Mouse (Mus musculus) myocyte (in vitro differentiated cells): ENCODE results near the gene Nod1. TPM values are rescaled to one million over a fixed set of nuclear protein-coding genes. Genes with fewer than 3 reads are reported as not detected.

Source experiments
- H3K27me3 ChIP-seq: one replicate; pipeline ENCODE4 v1.6.1; 2011; ENCODE audit not compliant: control insufficient read depth, insufficient read depth, insufficient read length
- H3K36me3 ChIP-seq: one replicate; pipeline ENCODE4 v1.6.1; 2011; ENCODE audit not compliant: control insufficient read depth, insufficient read depth
- H3K4me2 ChIP-seq: one replicate; pipeline ENCODE4 v1.6.1; 2011; ENCODE audit warnings: low read depth, control low read depth
- H3K4me3 ChIP-seq: one replicate; pipeline ENCODE4 v1.5.1; 2011; ENCODE audit warnings: mild to moderate bottlenecking, control low read depth, moderate library complexity
- H3K79me2 ChIP-seq: one replicate; pipeline ENCODE4 v1.6.1; 2011; ENCODE audit not compliant: control insufficient read depth, insufficient read depth
- H3ac ChIP-seq: one replicate; pipeline ENCODE4 v1.6.1; 2011; ENCODE audit not compliant: control insufficient read depth, insufficient read length
- CEBPB ChIP-seq: IDR thresholded peaks from 2 replicates; pipeline ENCODE4 v1.6.1; 2011; ENCODE audit warnings: mild to moderate bottlenecking, moderate library complexity; ENCODE audit not compliant: poor library complexity, insufficient read depth, severe bottlenecking
- E2F4 ChIP-seq: IDR thresholded peaks from one replicate; pipeline ENCODE4 v1.6.1; 2011; ENCODE audit warnings: mild to moderate bottlenecking, control low read depth, moderate library complexity; ENCODE audit not compliant: insufficient read depth
- MAX ChIP-seq: IDR thresholded peaks from one replicate; pipeline ENCODE4 v1.6.1; 2011; ENCODE audit warnings: low read depth, mild to moderate bottlenecking, control low read depth
- MYOD1 ChIP-seq, 3 experiments: IDR thresholded peaks; one replicate each; pipeline ENCODE4 v1.6.1; 2011; ENCODE audit warnings: control low read depth in 2 of 3, low read depth in 2 of 3, mild to moderate bottlenecking in 2 of 3, moderate library complexity in 1 of 3; ENCODE audit not compliant: insufficient read length in 2 of 3, control insufficient read depth in 1 of 3
- MYOG ChIP-seq, 3 experiments: IDR thresholded peaks; one replicate each; pipeline ENCODE4 v1.6.1; 2011; ENCODE audit warnings: control low read depth in 2 of 3, low read depth in 2 of 3, mild to moderate bottlenecking in 2 of 3; ENCODE audit not compliant: insufficient read length in 2 of 3, control insufficient read depth in 1 of 3, insufficient read depth in 1 of 3
- POLR2A ChIP-seq: IDR thresholded peaks from one replicate; pipeline ENCODE4 v1.6.1; 2011; ENCODE audit warnings: low read depth, mild to moderate bottlenecking, control low read depth, moderate library complexity; ENCODE audit not compliant: insufficient read length
- POLR2AphosphoS2 ChIP-seq: IDR thresholded peaks from one replicate; pipeline ENCODE4 v1.6.1; 2011; ENCODE audit warnings: low read depth, control low read depth; ENCODE audit not compliant: insufficient read length
- REST ChIP-seq: IDR thresholded peaks from one replicate; pipeline ENCODE4 v1.6.1; 2011; ENCODE audit warnings: mild to moderate bottlenecking, control low read depth, moderate library complexity; ENCODE audit not compliant: insufficient read depth, insufficient read length
- SRF ChIP-seq: IDR thresholded peaks from one replicate; pipeline ENCODE4 v1.6.1; 2011; ENCODE audit warnings: low read depth; ENCODE audit not compliant: control insufficient read depth, insufficient read length
- TCF12 ChIP-seq: IDR thresholded peaks from one replicate; pipeline ENCODE4 v1.6.1; 2011; ENCODE audit warnings: mild to moderate bottlenecking, control low read depth; ENCODE audit not compliant: poor library complexity, insufficient read depth, severe bottlenecking
- TCF3 ChIP-seq: IDR thresholded peaks from one replicate; pipeline ENCODE4 v1.6.1; 2011; ENCODE audit warnings: low read depth, control low read depth; ENCODE audit not compliant: insufficient read length
- USF1 ChIP-seq: IDR thresholded peaks from one replicate; pipeline ENCODE4 v1.6.1; 2011; ENCODE audit warnings: low read depth, mild to moderate bottlenecking, control low read depth, moderate library complexity
- polyA plus RNA-seq: library from polyadenylated mRNA; unstranded; fragments of >200 nt; fragmentation: generic; extraction: Trizol; gene quantifications from one replicate; pipeline ENCODE4 v1.2.1, GENCODE M21; 2012; ENCODE audit warnings: missing spikeins

Gene Nod1
- polyA plus RNA-seq, 1 experiment, result 1.5 TPM

DNA sequence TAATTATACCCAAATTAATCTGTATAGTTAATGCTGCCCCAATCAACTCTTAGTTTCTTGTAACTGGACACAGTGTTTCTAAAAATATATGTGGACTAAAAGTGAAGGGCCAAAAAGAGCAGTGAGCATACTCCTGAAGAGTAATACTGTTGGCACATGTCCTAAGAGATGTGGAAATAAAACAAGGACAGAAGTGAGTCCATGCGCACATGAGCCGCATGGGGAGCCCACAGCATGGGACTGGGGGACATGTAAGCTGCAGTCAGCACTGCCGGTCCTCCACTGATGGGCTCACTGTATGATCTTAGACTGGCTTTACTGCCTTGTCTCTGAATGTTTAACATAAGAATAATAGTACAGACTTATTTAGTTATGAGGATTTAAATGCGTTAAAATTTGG is 92.3 kb downstream of the Nod1 start:
- TF ChIP-seq MYOD1 (IDR thresholded peaks at IDR 0.05; ENCODE audit: control insufficient read depth in 1 of 3, insufficient read length in 2 of 3, low read depth in 2 of 3) (no peak), REST (no peak), USF1 (no peak), TCF3 (no peak), POLR2A (no peak), SRF (no peak), E2F4 (no peak)
- Histone ChIP-seq H3ac (no peak overlapping the region), H3K36me3 (no peaks in the 10 kb centered on the region), H3K27me3 (no peaks in the 10 kb centered on the region), H3K79me2 (no peaks in the 10 kb centered on the region), H3K4me2 (no peak overlapping the region), H3K4me3 (no peak overlapping the region)

DNA sequence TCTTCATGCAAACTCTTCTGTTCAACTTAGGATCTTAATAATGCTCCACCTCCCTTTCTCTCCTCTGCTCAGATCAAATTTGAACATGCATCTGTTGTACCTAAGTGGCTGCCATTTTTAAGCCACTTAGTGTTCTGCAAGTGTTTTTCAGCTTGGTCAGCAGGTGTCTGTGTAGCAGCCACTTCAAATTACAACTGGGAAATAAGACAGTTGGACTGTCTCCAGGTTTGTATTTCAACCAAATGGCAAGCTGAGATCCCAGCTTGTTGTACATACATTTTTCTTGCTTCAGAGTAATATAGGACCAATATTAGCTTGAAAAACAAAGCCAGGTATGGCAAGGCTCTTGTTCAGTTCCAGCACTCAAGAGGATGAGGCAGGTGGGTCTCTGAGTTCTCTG is 93.9 kb downstream of the Nod1 start:
- H3ac ChIP-seq, result no peak overlapping the region

DNA sequence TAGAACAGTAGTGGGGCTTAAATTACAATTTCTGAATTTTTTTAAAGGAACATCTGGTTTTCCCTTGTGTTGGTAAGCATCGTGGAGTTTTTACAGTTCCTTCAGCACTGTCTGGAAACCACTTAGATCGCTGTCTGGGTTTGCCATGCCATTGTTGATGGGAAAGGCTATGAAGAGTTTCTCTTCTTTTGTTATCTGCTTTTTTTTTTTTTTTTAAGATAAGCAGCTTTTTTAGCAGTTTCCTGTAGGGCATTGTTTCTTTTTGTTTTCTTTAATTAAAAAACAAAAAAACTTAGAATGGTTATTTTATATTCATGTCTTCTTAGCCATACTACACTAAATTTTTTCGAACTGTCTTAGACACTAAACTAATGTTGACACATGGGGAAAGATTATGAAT is 94.8 kb downstream of the Nod1 start:
- Histone ChIP-seq H3K36me3 (no peaks in the 10 kb centered on the region), H3K4me3 (no peak overlapping the region), H3K79me2 (no peaks in the 10 kb centered on the region), H3ac (no peak overlapping the region), H3K4me2 (no peak overlapping the region), H3K27me3 (no peaks in the 10 kb centered on the region)
- TF ChIP-seq MYOD1 (IDR thresholded peaks at IDR 0.05; ENCODE audit: control insufficient read depth in 1 of 3, insufficient read length in 2 of 3, low read depth in 2 of 3), result no peak
- no peak for TF ChIP-seq TCF12
- no peak for TF ChIP-seq MYOG (IDR thresholded peaks at IDR 0.05; ENCODE audit: control insufficient read depth in 1 of 3, insufficient read depth in 1 of 3, insufficient read length in 2 of 3, low read depth in 2 of 3)
- no peak for TF ChIP-seq E2F4
- no peak for TF ChIP-seq TCF3
- no peak for TF ChIP-seq SRF
- TF ChIP-seq REST, result no peak
- no peak for TF ChIP-seq USF1
- TF ChIP-seq MAX, result no peak
- no peak for TF ChIP-seq CEBPB
- no peak for TF ChIP-seq POLR2A
- no peak for TF ChIP-seq POLR2AphosphoS2

More for the DNA sequence above, 93.9 kb downstream of the Nod1 start:
- H3K79me2 ChIP-seq, result no peaks in the 10 kb centered on the region
- no peak overlapping the region for H3K4me3 ChIP-seq
- H3K36me3 ChIP-seq, result no peaks in the 10 kb centered on the region
- H3K4me2 ChIP-seq, result no peak overlapping the region
- no peak for TF ChIP-seq MYOD1 (IDR thresholded peaks at IDR 0.05; ENCODE audit: control insufficient read depth in 1 of 3, insufficient read length in 2 of 3, low read depth in 2 of 3)
- no peak for TF ChIP-seq E2F4
- TF ChIP-seq POLR2A, result no peak
- no peaks in the 10 kb centered on the region for H3K27me3 ChIP-seq

DNA sequence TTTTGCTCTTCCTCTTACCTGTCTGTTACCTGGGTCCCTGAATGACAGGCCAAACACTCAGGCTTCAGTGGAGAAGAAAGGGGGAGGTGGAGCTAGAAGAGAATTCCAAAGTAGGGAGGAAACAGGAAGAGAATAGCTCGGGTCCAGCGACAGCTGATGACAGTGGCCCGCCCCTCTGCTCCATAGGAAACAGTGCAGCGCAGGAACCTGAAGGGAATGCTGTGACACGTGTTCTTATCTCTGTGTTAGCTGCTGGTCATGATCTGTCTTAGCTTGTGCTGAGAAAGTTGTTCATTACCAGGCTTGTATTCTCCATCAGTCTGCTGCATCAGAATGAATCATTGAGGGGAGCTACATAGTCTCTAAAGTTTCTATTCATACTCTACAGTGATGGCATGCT is 95.6 kb downstream of the Nod1 start:
- no peak overlapping the region for H3ac ChIP-seq
- H3K4me2 ChIP-seq, result no peak overlapping the region
- TF ChIP-seq POLR2A (no peak), MYOD1 (IDR thresholded peaks at IDR 0.05; ENCODE audit: control insufficient read depth in 1 of 3, insufficient read length in 2 of 3, low read depth in 2 of 3) (no peak), TCF3 (no peak), TCF12 (no peak), POLR2AphosphoS2 (no peak), USF1 (no peak), MAX (no peak)
- no peaks in the 10 kb centered on the region for H3K27me3 ChIP-seq
- no peak overlapping the region for H3K4me3 ChIP-seq
- H3K36me3 ChIP-seq, result no peaks in the 10 kb centered on the region
- H3K79me2 ChIP-seq, result no peaks in the 10 kb centered on the region

Other genes with a start within 250 kb of the Nod1 start
- 5.7 TPM for gene Znrf2, start 155.7 kb downstream of the Nod1 start, polyA plus RNA-seq
- gene Ggct, start 20.3 kb upstream of the Nod1 start, polyA plus RNA-seq, result 4.2 TPM
- gene Gars, start 65.4 kb upstream of the Nod1 start, polyA plus RNA-seq, result 459 TPM
- not detected for gene Crhr2, start 160.4 kb upstream of the Nod1 start, polyA plus RNA-seq
- gene Inmt, start 202.4 kb upstream of the Nod1 start, polyA plus RNA-seq, result not detected
- 5.0 TPM for gene Mindy4, start 230.8 kb upstream of the Nod1 start, polyA plus RNA-seq